Mouse (Mus musculus): ENCODE data around the gene Gm7075.
"Not testable (repeated sequence)": the region's sequence is repeated elsewhere in the genome, so short reads cannot be mapped to it uniquely, and the experiment has no call there.

Gm7075 gene

GRCm38 (mm10) chr10:63423591-63424474 lies 2.2 kb upstream of the Gm7075 start:
- ATAC-seq (ENCODE audit: insufficient number of reproducible peaks, low FRiP score, low TSS enrichment) = no peak

DNA sequence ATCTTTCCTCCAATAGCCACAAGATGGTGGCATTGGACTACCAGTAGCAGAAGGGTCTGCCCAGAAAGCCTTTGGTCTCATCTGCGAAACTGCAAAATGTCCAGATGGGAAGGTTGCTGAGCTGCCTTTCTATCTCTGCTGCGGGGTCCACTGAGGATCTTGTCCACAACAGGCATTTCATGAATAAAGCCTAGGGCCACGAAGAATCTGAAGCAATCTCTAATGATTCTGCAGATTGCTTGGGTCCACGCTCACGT lies 1.1 kb upstream of the Gm7075 start:
- ATAC-seq (ENCODE audit: insufficient number of reproducible peaks, low FRiP score, low TSS enrichment) = no peak

- no peak for ATAC-seq (ENCODE audit: insufficient number of reproducible peaks, low FRiP score, low TSS enrichment)
These were observed 4.5 kb downstream of the Gm7075 start for GRCm38 (mm10) chr10:63417061-63417460.

DNA sequence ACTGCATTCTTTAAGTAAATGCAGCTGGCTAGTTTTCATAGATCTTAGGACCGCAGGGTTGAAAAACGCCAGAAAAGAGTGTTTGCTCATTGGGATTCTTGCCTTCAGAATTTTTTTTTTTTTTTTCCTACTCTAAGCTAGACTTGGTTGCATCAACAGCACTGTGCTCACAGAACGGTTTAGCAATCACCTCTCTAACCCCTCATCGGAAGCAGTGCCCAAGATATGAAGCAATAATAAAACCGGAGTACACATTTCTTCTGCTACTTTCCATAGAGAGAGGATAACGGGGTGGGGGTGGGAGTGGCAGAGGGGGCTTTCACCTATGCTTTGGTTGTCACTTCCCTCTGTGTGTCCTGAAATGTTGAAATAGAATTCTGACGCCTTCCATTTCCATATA lies 5.7 kb downstream of the Gm7075 start:
- ATAC-seq (ENCODE audit: insufficient number of reproducible peaks, low FRiP score, low TSS enrichment) = no peak

DNA sequence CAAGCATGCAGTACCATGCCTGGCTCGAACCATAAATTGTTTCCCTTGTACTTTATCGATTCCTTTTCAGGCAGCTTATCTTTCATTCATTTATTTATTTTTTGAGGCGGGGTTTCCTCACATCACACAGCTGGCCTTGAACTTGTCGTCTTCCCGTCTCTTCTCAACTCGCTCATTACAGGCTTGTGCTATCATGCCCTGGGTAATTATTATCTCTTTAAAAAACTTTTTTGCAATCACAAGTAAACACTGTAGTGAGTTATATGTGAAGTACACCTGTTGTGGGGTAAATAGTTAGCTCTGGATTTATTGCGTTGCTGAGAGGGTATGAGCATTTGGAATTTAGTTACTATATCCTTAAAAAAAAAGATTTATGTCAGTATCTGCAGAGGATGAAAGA lies 6.3 kb downstream of the Gm7075 start:
- no peak for ATAC-seq (ENCODE audit: insufficient number of reproducible peaks, low FRiP score, low TSS enrichment)

DNA sequence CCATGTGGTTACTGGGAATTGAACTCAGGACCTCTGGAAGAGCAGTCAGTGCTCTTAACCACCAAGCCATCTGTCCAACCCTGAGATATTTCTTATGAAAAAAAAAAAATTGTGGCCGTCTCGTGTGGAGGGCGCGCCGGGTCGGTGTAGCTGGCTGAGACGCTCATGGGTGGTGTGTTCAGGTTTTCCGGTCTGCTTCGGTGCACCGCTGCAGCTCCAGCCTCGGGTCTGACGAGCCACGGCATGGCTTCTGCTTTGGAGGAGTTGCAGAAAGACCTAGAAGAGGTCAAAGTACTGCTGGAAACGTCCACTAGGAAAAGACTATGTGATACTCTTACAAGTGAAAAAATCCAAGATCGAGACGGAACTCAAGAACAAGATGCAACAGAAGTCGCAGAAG lies 8.8 kb downstream of the Gm7075 start:
- ATAC-seq (ENCODE audit: insufficient number of reproducible peaks, low FRiP score, low TSS enrichment) = no peak

GRCm38 (mm10) chr10:63411674-63412073 lies 9.9 kb downstream of the Gm7075 start:
- ATAC-seq (ENCODE audit: insufficient number of reproducible peaks, low FRiP score, low TSS enrichment) = not testable (repeated sequence)

DNA sequence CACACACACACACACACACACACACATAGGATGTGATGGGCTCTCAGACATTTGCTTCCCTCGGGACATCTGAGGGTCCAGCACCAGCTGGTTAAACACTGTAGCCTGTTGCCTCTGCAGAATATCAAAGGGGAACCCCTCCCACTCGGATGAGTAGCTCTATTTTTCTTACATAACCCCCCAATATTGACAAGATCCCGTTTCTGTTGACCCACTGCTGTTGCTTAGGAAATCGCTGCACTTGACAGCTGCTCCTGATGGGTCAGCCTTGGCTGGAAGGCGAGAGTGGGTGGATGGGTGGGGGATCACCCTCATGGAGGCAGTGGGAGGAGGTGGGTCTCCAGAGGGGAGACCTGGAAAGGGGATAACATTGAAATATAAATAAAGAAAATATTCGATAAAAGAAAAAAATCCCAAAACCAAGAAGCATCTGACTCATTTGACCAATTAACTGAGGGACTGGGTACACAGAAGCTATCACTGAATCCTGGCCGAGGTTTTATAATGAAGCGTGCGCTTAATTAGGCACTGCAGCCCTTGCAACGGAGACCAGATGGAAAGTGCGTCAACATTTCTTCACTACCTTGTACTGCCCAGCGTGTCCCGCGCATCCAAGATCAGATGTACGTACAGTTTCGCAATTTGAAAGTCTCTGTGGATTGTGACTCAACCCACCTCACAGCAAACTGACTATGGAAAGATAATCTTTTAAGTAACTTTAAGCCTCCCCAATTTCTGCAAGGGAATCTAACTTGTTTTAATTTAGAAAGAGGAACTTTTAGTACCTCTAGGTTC lies 11.2 kb downstream of the Gm7075 start:
- ATAC-seq (ENCODE audit: insufficient number of reproducible peaks, low FRiP score, low TSS enrichment) = no peak

DNA sequence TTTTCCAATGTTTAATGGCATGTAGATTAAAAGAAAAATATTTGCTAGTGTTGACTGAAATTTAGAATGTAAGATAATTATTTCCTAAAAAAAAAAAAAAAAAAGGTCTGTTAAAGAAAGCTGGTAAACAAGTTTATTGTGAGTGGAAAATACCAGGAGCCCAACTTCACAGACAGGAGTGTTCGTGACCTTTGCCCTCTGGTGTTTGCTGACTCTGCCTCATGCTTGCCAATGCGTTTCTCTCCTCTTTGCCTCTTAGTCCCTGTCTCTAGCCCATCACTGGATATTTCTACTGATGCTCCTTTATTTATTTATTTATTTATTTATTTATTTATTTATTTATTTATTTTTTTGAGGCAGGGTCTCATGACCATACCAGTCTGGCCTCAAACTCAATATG lies 18.0 kb downstream of the Gm7075 start:
- no peak for ATAC-seq (ENCODE audit: insufficient number of reproducible peaks, low FRiP score, low TSS enrichment)

GRCm38 (mm10) chr10:63402731-63403504 lies 18.7 kb downstream of the Gm7075 start:
- ATAC-seq (ENCODE audit: insufficient number of reproducible peaks, low FRiP score, low TSS enrichment) = peak; percentile 87

DNA sequence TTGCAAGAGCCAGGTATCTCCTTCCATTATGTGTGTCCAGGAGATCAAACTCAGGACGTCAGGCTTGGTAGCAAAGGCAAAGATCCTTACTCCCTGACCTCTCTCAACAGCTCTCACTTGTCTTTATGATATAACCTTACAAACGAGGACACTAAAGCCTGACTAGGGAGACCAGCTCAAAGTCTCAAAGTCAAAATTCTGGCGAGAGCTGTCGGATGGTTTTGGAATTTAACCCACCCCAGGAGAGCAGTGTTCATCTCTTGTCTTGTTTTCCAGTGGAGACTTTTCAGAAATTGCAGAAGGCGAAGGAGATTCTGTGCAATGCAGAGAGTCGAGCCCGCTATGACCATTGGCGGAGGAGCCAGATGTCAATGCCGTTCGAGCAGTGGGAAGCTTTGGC lies 24.6 kb downstream of the Gm7075 start:
- ATAC-seq (ENCODE audit: insufficient number of reproducible peaks, low FRiP score, low TSS enrichment) = no peak

DNA sequence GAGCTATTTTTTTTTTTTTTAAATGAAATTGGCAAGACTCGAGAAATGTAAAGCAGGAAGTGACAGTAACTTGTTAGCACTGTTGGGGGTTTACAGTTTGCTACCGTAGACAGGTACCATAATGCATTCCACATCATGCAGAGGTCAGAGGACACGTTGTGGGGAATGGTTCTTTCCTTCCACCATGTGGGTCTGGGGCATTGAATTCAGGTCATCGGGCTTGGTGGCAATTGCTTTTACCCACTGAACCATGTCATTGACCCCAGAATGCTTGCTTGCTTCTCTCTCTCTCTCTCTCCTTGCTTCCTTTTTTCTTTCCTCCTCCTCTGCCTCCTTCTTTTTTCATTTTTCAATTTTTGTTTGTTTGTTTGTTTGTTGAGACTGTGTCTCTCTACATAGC lies 32.6 kb downstream of the Gm7075 start:
- ATAC-seq (ENCODE audit: insufficient number of reproducible peaks, low FRiP score, low TSS enrichment) = no peak

GRCm38 (mm10) chr10:63386991-63387390 lies 34.6 kb downstream of the Gm7075 start:
- no peak for ATAC-seq (ENCODE audit: insufficient number of reproducible peaks, low FRiP score, low TSS enrichment)

DNA sequence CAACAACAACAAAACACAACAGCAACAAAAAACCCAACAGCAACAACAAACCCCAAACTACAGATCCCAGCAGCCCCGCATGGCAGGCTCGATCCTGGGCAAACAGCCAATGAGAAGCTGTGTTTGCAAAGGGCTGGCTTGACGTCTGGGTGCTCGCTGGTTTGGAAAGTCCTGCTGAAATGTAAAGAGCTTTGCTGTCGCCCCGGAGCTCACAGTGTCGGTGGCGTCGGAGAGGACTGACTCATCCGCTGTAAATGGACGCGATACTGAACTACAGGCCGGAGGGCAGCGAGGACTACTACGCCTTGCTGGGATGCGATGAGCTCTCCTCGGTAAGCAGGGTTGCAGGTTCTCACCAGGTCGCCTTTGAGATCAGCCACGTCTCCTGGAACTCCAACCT lies 35.1 kb downstream of the Gm7075 start:
- ATAC-seq (ENCODE audit: insufficient number of reproducible peaks, low FRiP score, low TSS enrichment) = peak; percentile 76

- ATAC-seq (ENCODE audit: insufficient number of reproducible peaks, low FRiP score, low TSS enrichment) = not testable (repeated sequence)
These were observed 35.7 kb downstream of the Gm7075 start for GRCm38 (mm10) chr10:63385897-63386296.

- ATAC-seq (ENCODE audit: insufficient number of reproducible peaks, low FRiP score, low TSS enrichment) = peak; percentile 94
These were observed 39.0 kb downstream of the Gm7075 start, which contains the start of gene Dnajc12 for GRCm38 (mm10) chr10:63382372-63383279. Gene Dnajc12, plus strand, starts transcription at chr10:63382443.

GRCm38 (mm10) chr10:63381498-63382280 lies 39.9 kb downstream of the Gm7075 start, which contains the start of gene Sirt1:
Gene Sirt1, minus strand, starts transcription at chr10:63381704.
- no peak; the same call in 1 of the 2 replicates for ATAC-seq (ENCODE audit: insufficient number of reproducible peaks, low FRiP score, low TSS enrichment)

- no peak for ATAC-seq (ENCODE audit: insufficient number of reproducible peaks, low FRiP score, low TSS enrichment)
These were observed 42.5 kb downstream of the Gm7075 start for GRCm38 (mm10) chr10:63378948-63379680.
